Mouse (Mus musculus) cerebellum, adult 8-10 months (tissue): ENCODE results near the gene Ms4a6d.
"Not testable (repeated sequence)": the region's sequence is repeated elsewhere in the genome, so short reads cannot be mapped to it uniquely, and the experiment has no call there.

Experiments
- DNase-seq: peaks from one replicate; pipeline ENCODE4 v3.0.0; 2022

The Ms4a6d gene

GRCm38 (mm10) chr19:11604603-11605002 is at the start of gene Ms4a6d:
Gene Ms4a6d, minus strand, starts transcription at chr19:11604849.
- DNase-seq: no peak

DNA sequence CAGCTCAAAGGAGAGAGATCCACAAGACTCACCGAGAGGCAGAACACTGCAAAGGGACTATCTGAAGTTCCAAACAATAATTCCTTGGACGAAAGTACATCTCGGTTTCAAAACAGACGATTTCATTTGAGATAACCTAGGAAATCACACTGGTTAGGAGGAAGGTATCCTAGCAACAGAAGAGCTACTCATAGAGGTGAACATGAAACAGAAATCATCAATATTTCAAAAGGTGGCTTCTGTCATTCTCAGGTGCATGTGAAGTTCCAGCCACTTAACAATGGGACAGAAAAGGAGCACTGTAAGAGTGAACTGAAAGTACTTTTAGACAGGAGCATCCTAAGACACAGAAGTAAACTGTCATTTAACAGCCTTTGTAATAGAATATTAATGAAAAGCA is 44.9 kb upstream of the Ms4a6d start:
- DNase-seq: no peak

GRCm38 (mm10) chr19:11646166-11646565 is 41.5 kb upstream of the Ms4a6d start:
- no peak for DNase-seq

DNA sequence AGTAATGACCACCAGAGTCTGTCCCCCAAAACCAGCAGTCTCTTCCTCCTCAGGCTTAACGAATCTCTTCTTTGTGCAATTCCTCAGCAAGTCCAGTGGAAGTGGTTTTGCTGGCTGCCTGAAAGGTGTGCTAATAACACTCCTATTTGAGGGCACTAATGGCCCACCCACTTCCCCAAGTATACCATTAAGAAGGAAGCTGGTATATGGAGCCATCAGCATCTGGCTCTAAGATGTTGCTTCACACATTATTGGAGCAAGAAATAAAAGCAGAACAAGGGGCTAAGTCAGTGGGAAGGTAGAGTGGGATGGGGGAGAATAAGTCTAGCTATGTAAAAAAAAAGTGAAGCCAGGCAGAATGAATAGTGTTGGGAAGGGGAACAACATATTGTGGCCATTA is 36.1 kb upstream of the Ms4a6d start, which contains the start of gene Ms4a3:
Ms4a3 (minus strand) TSS at position 120 of the 400 bp plus-strand sequence.
- DNase-seq: no peak

GRCm38 (mm10) chr19:11639038-11639437 is 34.4 kb upstream of the Ms4a6d start:
- no peak for DNase-seq

- DNase-seq: no peak
Measured at GRCm38 (mm10) chr19:11635572-11635971, 30.9 kb upstream of the Ms4a6d start.

- no peak for DNase-seq
Measured at GRCm38 (mm10) chr19:11634330-11634729, 29.7 kb upstream of the Ms4a6d start.

DNA sequence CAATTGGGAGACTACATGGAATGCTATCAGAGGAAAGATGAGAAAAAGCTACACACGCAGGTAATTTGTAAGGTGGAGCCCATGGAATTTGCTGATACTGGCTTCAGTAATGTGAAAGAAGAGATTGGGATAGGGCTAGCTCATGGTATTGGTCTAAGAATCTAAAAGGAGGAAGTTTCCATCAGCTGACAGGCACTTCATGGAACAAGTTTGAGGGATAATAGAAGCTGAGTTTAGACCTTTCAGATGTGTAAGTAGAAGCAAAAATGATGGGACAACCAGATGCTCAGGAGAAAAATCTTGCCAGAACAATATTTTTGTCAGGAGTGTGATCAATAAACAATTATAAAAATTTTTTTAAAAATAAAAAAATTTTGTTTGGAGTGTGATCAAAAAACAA is 29.1 kb upstream of the Ms4a6d start:
- DNase-seq: no peak

- DNase-seq: no peak
Measured at GRCm38 (mm10) chr19:11625231-11625630, 20.6 kb upstream of the Ms4a6d start.

GRCm38 (mm10) chr19:11624800-11625199 is 20.2 kb upstream of the Ms4a6d start:
- no peak for DNase-seq

- no peak for DNase-seq
Measured at GRCm38 (mm10) chr19:11623551-11623950, 18.9 kb upstream of the Ms4a6d start, which contains the start of gene Ms4a2. Gene Ms4a2, minus strand, starts transcription at chr19:11623719.

GRCm38 (mm10) chr19:11617983-11618382 is 13.3 kb upstream of the Ms4a6d start:
- no peak for DNase-seq

GRCm38 (mm10) chr19:11614805-11615204 is 10.2 kb upstream of the Ms4a6d start:
- no peak for DNase-seq

- no peak for DNase-seq
Measured at GRCm38 (mm10) chr19:11613776-11614443, 9.3 kb upstream of the Ms4a6d start.

GRCm38 (mm10) chr19:11613084-11613483 is 8.4 kb upstream of the Ms4a6d start:
- DNase-seq: no peak

GRCm38 (mm10) chr19:11612293-11612692 is 7.6 kb upstream of the Ms4a6d start:
- no peak for DNase-seq

DNA sequence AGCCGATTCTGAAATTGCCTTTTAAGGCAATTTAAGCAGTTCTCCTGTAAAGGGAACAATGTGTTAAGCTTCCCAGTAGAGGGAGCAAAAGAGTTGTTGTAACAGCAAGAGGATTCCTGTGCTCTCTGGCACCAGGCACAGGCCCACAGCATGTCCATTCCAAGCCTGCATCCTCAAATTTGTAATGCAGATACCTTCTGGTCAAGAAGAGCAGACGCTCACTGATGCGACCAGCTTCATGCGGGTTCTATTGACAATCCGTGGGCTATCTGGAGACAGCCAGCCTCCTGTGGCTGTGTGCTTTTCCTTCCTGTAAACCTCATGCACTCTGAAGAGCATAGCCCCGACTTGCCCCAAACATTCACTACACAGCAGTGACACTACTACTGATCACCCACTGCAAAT is 6.9 kb upstream of the Ms4a6d start:
- no peak for DNase-seq

- DNase-seq: peak; percentile 4
Measured at GRCm38 (mm10) chr19:11608172-11608571, 3.5 kb upstream of the Ms4a6d start.

GRCm38 (mm10) chr19:11602026-11602425 is 2.6 kb downstream of the Ms4a6d start:
- DNase-seq: no peak

GRCm38 (mm10) chr19:11601349-11601748 is 3.3 kb downstream of the Ms4a6d start:
- no peak for DNase-seq

GRCm38 (mm10) chr19:11589891-11590449 is 14.7 kb downstream of the Ms4a6d start:
- DNase-seq: no peak

- no peak for DNase-seq
Measured at GRCm38 (mm10) chr19:11589205-11589604, 15.4 kb downstream of the Ms4a6d start.

DNA sequence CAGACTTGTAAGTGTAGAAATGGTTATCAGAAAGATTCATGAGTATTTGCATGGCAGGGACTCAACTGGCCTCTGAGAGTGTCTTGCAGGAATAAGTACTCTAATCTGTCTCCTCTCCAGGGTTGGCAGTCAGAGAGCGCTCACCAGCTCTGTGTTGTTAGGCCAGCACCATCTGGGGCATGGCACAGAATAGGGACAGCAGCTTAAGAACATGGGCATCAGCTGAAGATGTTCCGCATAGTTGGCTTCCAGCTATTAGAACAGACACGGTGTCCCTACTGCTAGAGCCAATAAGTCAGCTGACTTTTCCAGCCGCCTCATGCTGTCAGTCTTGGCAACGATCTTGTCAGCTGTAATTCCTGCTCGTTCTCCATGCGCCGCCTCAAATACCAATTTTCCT is 29.7 kb downstream of the Ms4a6d start:
- DNase-seq: no peak

- DNase-seq: not testable (repeated sequence)
Measured at GRCm38 (mm10) chr19:11559560-11559959, 45.1 kb downstream of the Ms4a6d start.

DNA sequence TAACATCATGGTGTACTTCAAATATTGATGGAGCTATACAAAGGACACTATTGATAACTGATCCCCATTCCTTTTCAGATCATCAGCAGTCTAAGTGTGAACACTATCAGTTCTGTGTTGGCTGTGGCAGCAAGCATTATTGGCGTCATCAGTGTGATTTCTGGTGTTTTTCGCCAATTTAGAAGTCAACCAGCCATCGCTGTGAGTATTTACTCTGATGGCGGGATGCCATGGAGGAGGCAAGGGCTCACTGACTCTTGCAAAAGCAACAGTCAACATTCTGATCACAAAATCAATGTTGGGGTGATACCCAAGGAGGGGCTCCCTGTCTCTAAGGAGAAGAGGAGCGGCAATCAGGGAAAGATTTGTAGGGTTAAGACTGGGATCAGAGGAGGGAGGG is 49.9 kb downstream of the Ms4a6d start:
- DNase-seq: no peak
